Mouse (Mus musculus) splenic B cell, adult 2 months (primary cell): ENCODE measurements around the gene Vmn2r88.
"Not testable (repeated sequence)": the region's sequence is repeated elsewhere in the genome, so short reads cannot be mapped to it uniquely, and the experiment has no call there.

ENCODE experiments used
- DNase-seq: peaks from one replicate; pipeline ENCODE4 v3.0.0-alpha.2; 2011; ENCODE audit warnings: low read depth, low spot score
- H3K27me3 ChIP-seq: 2 replicates; pipeline ENCODE4 v1.6.1; 2012; ENCODE audit warnings: mild to moderate bottlenecking, low read length, moderate library complexity, mixed read lengths; ENCODE audit not compliant: control insufficient read depth, poor library complexity, insufficient read depth, severe bottlenecking
- H3K36me3 ChIP-seq: 2 replicates; pipeline ENCODE4 v1.6.1; 2012; ENCODE audit warnings: mild to moderate bottlenecking, low read length, moderate library complexity, mixed read lengths; ENCODE audit not compliant: control insufficient read depth, poor library complexity, insufficient read depth, severe bottlenecking

The Vmn2r88 gene

DNA sequence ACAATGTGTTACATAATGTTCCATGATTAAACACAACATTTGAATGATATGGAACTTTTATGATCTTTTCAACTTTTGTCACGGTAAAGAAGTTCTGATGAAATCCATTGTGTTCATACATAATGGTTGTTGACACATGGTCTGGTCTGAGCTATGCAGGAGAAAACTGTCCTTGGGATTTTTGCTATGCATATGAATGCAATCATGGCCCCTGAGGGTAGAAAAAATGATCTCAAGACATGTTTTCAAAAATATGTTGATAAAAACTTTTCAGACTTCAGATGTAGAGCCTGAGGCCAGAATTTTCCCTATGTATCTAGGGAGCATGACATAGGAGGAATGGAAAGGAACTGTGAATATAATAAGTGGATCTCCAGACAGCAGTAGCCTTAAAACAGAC lies at the start of gene Vmn2r88:
Gene Vmn2r88, plus strand, starts transcription at position 301 of the 400 bp plus-strand sequence.
- H3K36me3 ChIP-seq: no peaks in the 10 kb centered on the region
- no peak for DNase-seq
- H3K27me3 ChIP-seq: no peaks in the 10 kb centered on the region

DNA sequence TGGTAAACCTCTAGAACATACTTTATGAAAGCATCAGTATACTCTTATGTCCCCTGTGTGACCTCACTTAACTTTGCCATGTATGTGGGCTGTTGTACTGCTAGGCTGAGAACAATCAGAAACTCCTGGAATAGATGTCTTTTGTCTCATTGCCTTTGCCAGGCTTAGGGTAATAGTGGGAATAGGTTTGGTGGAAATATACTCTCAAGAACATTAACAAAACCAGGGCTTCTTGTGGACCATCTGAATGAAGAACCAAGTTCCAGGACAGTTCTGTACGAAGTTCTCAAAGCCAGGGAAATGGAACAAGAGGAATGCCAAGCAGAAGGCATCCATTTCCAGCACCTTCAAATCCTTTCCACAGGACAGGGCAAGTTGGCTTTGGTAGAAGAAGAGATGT lies 49.2 kb upstream of the Vmn2r88 start, which contains the start of gene Gm7247:
Gene Gm7247, plus strand, starts transcription at position 301 of the 400 bp plus-strand sequence.
- no peak for DNase-seq
- no peaks in the 10 kb centered on the region for H3K27me3 ChIP-seq
- H3K36me3 ChIP-seq: no peaks in the 10 kb centered on the region

DNA sequence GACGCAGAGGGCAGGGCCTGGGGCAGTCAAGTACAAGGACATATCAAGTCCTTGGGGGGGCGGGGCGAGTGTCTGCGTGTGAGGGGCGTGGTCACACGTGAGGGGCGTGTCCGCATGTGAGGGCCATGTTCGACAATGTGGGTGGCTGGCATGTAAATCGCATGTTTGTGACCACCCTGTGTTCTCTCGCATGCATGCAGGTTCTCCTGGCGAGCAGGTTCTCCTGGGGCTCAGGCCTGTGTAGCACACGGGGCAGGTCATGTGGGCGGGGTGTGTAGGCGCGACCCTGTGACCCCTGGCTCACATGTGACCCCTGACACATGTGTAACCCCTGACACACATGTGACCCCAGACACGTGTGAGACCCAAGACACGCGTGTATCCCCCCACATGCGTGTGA lies 27.8 kb upstream of the Vmn2r88 start:
- peak; percentile 2 for DNase-seq
- no peaks in the 10 kb centered on the region for H3K27me3 ChIP-seq
- no peaks in the 10 kb centered on the region for H3K36me3 ChIP-seq

DNA sequence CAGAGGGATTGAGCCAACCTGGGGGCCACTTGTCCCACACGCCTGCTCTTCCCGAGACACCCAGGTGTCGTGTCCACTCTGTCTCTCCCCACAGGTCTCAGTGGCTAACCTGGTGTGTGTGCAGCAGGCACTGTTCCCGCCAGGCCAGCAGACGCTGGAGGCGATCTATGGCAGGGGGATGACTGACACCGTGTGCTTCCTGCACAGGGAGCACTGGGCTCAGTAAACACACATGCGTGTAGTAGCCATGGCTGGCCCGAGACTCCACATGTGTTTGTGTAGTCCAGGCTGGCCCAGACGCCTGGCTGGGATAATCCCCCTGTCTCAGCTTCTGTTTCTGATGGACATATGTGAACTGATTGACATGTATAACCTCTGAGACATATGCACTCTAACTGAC lies 26.3 kb upstream of the Vmn2r88 start:
- H3K36me3 ChIP-seq: no peaks in the 10 kb centered on the region
- DNase-seq: no peak
- no peaks in the 10 kb centered on the region for H3K27me3 ChIP-seq

DNA sequence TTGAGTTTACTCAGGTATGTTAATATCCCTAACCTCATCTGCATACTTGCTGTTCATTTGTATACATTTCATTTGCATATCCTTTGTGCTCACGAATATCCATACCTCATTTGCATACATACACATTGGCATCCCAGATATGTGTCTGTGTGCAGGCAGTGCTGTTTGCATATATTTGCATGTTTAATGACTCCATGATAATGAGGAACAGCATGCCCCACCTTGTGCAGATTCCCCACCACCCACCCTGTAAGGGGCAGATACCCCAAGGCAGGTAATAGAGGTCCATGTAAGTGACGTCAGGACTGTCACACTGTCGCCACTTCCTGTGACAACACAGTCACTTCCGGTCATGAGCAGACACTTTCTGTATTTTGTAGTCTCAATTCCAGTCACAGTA lies 24.9 kb upstream of the Vmn2r88 start:
- peak; percentile 6 for DNase-seq
- Histone ChIP-seq H3K36me3 (no peaks in the 10 kb centered on the region), H3K27me3 (no peaks in the 10 kb centered on the region)

DNA sequence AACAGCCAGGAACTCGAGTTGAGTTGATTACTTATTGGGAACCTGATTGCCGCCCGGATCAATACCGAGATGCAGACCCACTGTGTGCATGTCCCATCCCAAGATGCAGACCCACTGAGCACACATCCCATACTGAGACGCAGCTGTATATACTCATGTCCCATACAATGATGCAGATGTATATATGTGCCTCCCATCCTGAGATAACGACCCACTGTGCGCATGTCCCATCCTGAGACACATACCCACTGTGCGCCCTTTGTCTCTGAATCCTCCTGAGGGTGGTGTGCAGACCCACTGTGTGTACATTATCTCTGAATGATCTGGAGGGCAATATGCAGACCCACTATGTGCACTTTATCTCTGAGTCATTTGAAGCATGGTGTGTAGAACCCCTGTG lies 22.9 kb upstream of the Vmn2r88 start:
- DNase-seq: no peak
- no peaks in the 10 kb centered on the region for H3K36me3 ChIP-seq
- H3K27me3 ChIP-seq: no peaks in the 10 kb centered on the region

DNA sequence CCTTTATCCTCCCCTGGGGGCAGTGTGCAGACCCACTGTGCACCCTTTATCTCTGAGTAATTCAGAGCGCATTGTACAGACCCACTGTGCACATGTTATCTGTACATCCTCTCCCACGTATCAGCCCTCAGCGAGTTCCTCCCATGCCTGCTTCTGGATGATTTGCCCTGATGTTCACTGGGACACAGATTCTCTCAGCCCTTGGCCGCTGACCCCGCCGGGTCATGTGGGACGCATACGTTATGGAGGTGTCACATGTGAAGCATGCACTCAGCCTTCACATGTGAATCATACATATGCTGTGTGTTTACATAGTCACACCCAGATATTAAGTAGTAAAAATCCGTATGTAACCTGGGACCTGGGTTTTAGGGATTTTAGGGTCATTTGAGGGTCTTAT lies 22.4 kb upstream of the Vmn2r88 start:
- peak; percentile 2 for DNase-seq
- Histone ChIP-seq H3K27me3 (no peaks in the 10 kb centered on the region), H3K36me3 (no peaks in the 10 kb centered on the region)

DNA sequence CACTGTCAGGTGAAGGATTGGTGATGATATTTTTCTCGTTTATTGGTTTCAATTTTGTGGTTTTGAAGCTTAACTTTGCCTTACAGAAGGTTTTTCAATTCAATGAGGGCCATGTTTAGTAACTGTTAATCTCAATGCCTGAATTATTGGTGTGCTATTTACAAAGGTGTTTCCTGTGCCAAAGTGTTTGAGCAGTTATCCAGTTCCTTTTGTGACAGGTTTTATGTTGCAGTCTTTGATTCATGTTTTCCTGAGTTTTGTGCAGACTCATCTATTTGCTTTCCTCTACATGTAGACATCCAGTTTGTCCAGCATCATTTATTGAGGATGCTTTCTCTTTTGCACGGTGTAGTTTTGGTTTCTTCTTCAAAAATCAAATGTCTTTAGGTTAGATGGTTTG lies 13.3 kb downstream of the Vmn2r88 start:
- no peaks in the 10 kb centered on the region for H3K27me3 ChIP-seq
- no peak for DNase-seq

DNA sequence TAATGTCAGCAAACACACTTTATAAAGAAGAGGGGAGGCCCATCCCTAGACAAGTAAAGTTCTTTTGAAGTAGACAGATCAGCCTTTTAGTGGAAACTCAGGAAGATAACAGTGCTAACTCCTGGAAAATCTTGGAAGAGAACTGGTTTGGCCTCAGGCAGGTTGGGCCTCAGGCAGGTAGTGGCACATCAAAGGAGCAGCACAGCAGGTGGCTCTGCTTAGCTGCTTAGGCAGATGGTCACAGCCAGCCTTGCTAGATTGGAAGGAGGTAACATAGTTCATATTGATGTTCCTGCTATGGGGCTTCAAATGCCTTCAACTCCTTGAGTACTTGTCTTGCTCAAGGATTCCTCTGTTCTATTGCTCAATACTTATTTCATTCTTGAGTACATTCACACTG lies 19.5 kb downstream of the Vmn2r88 start:
- not testable (repeated sequence) for H3K27me3 ChIP-seq, H3K36me3 ChIP-seq, DNase-seq

More for the DNA sequence above, 13.3 kb downstream of the Vmn2r88 start:
- H3K36me3 ChIP-seq: no peaks in the 10 kb centered on the region

DNA sequence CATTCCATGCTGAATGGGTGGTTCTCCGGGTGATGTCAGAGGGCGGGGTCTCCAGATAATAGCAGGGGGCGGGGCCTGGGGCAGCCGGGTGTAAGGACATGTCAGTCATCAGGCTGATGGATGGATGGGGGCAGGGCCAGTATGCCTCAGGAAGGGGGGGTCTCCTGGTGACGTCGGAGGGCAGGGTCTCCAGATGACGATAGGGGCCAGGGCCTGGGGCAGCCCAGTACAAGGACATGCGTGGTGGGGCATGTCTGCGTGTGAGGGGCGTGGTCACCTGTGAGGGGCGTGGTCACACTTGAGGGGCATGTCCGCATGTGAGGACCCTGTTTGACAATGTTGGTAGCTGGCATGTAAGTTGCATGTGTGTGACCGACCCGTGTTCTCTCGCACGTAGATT lies 23.9 kb downstream of the Vmn2r88 start:
- peak; percentile 0 for DNase-seq
- no peaks in the 10 kb centered on the region for H3K27me3 ChIP-seq
- no peaks in the 10 kb centered on the region for H3K36me3 ChIP-seq

DNA sequence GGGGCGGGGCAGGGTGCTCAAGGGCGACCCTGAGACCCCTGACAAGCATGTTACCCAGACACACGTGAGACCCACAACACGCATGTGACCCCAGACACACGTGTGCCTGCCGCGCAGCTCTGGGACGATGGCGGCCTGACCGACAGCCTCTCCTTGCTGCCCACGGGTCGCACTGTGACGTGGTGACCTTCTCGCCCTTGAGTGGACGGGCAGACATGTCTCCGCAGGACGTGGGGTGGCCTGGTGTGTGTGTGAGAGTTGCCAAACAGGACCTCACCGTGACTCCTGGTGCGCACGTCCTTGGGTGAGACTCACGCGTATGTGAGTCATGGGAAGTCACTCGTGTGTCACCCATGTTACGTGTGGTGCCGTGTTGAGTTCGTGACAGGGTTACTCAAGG lies 24.4 kb downstream of the Vmn2r88 start:
- no peak for DNase-seq
- Histone ChIP-seq H3K36me3 (no peaks in the 10 kb centered on the region), H3K27me3 (no peaks in the 10 kb centered on the region)

DNA sequence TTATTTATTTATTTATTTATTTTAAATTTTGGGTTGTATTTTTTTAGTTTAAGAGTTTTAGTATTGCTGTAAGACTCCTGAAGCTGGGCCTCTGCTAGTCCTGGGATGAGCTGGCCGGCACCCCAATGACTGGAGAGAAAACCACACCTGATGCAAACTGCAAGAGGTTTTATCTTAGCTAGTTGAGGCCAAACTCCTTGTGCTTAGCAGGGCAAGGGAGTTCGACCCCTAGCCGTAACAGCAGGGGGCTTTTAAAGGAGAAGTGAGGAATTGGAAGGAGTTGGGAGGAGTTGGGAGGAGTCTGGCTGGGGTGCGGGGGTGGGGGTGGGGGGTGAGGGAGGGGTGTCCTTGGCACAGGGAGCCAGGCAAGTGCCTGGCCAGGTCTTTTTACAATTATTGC lies 28.3 kb downstream of the Vmn2r88 start:
- no peak for DNase-seq
- H3K27me3 ChIP-seq: no peaks in the 10 kb centered on the region
- no peaks in the 10 kb centered on the region for H3K36me3 ChIP-seq

DNA sequence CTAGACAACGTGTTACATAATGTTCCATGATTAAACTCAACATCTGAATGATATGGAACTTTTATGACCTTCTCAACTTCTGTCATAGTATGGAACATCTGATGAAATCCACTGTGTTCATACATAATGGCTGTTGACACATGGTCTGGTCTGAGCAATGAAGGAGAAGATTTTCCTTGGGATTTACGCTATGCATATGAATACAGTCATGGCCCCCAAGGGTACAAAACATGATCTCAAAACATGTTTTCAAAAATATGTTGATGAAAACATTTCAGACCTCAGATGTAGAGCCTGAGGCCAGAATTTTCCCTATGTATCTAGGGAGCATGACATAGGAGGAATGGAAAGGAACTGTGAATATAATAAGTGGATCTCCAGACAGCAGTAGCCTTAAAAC lies 40.9 kb downstream of the Vmn2r88 start, which contains the start of gene Vmn2r89:
Gene Vmn2r89, plus strand, starts transcription at position 301 of the 400 bp plus-strand sequence.
- DNase-seq, H3K27me3 ChIP-seq, H3K36me3 ChIP-seq: not testable (repeated sequence)
